Comparison of ENCODE assay signal across 16 mouse cellular contexts in genomic region chrX:11983276-11983675, GRCm38 (mm10).
"Had no signal": no experiment of that assay in that cellular context is flagged by ENCODE, and none has a peak within 500 bp of the region (broad histone marks: within the 10 kb centered on the region; RNA-seq: fewer than 3 reads in every experiment).

No protein-coding gene starts in this region.

- H3K27ac ChIP-seq: midbrain, embryonic 12.5 days; neural tube, embryonic 12.5 days; stomach, embryonic 15.5 days; stomach, postnatal 0 days had no signal

- H3K9ac ChIP-seq: lung, embryonic 14.5 days; midbrain, embryonic 12.5 days; neural tube, embryonic 12.5 days; stomach, embryonic 15.5 days had no signal

- DNase-seq: lung, adult 18-20 months; lung, embryonic 14.5 days; lung, postnatal 10 days; lung, postnatal 4 days; midbrain, embryonic 14.5 days; right cerebral cortex, postnatal 14 days; thymus, adult 2 months; thymus, postnatal 25 days; thymus, postnatal 4 days had no signal

- H3K9me3 ChIP-seq: megakaryocyte, embryonic 14.5 days; midbrain, embryonic 12.5 days; neural tube, embryonic 12.5 days; stomach, embryonic 15.5 days had no signal

- H3K36me3 ChIP-seq: midbrain, embryonic 12.5 days; neural tube, embryonic 12.5 days; stomach, embryonic 15.5 days had no signal

- H3K4me1 ChIP-seq: midbrain, embryonic 12.5 days; neural tube, embryonic 12.5 days; stomach, embryonic 15.5 days had no signal

- ATAC-seq: midbrain, embryonic 16.5 days had no signal

- H3K4me3 ChIP-seq: megakaryocyte, embryonic 14.5 days; midbrain, embryonic 12.5 days; myocyte; neural tube, embryonic 12.5 days; stomach, embryonic 15.5 days had no signal

- H3K27me3 ChIP-seq: neural tube, embryonic 12.5 days had no signal

- H3K4me2 ChIP-seq: lung, embryonic 14.5 days; midbrain, embryonic 12.5 days; neural tube, embryonic 12.5 days; stomach, embryonic 15.5 days had no signal
